Mouse (Mus musculus) c-Kit-positive CD71-negative TER-119-negative erythroid progenitor cells, embryonic 14.5 days (primary cell): ENCODE results near the gene Apol11a.
"Not testable (repeated sequence)": the region's sequence is repeated elsewhere in the genome, so short reads cannot be mapped to it uniquely, and the experiment has no call there.

Experiments used
- DNase-seq: peaks from one replicate; pipeline ENCODE4 v3.0.0-alpha.2; 2013; ENCODE audit warnings: low read depth

Apol11a gene

DNA sequence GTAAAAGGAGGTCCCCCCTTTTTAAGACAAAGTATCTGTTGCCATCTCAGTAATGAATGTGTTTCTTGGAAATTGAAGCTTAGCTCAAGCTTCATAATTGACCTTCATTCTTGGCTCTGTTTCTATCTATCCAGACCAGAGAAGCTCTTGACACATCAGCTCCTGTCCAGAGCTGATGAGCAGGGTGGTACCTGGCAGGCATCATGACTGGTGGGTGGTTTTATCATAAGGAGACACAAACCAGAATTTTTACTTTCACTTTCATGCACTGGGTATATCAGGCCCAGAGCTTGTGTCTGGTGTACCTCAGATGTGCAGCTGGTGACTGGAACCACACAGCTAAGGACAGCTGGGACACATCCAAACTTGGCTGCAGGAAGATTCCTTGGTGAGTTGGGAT is at the start of gene Apol11a:
Apol11a (plus strand) TSS at position 306 of the 400 bp plus-strand sequence.
- DNase-seq, result not testable (repeated sequence)

DNA sequence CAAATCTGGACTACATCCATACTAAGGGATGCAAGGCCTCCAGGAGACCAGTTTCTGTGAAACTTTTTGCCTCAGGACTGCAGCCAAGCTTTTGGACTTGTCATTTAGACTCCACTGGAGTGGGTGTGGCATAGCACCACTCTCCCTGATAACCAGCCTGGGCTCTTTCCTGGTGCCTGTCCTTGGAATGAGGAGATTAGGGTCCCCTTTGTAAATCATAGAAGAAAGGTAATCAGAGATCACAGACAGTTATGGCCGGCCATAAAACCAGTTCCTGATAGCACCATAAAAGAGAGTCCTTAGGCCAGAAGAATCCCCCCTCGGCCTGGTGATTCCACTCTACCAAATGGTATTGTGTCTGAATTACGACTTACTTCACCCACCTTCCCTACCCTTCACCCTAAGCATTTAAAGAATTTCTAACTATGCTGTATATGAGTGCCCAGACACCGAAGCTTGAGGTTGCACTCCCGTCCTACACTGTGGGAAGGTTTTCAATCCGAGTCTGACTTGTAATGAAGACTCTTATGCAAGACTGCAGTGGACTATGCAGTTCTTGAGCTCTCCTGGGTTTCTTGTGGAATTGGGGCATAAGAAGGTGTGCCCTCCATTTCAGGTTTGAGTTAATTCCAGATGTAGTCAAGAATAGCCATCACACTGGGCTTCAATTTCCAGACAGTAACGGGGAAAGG is 33.2 kb upstream of the Apol11a start:
- DNase-seq, result not testable (repeated sequence)

DNA sequence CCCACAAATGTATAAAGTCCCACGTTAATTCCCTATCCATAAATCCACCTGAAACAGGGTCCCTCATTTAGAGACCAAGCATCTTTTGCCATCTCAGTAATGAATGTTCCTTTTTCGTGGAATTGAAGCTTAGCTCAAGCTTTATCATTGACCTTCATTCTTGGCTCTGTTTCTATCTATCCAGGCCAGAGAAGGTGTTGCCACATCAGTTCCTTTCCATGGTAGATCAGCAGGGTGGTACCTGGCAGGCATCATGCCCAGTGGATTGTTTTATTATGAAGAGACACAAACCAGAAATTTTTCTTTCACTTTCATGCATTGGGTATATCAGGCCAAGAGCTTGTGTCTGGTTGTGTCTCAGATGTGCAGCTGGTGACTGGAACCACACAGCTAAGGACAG is 31.4 kb upstream of the Apol11a start, which contains the start of gene Apol10a:
Apol10a (plus strand) TSS at position 355 of the 400 bp plus-strand sequence.
- not testable (repeated sequence) for DNase-seq

DNA sequence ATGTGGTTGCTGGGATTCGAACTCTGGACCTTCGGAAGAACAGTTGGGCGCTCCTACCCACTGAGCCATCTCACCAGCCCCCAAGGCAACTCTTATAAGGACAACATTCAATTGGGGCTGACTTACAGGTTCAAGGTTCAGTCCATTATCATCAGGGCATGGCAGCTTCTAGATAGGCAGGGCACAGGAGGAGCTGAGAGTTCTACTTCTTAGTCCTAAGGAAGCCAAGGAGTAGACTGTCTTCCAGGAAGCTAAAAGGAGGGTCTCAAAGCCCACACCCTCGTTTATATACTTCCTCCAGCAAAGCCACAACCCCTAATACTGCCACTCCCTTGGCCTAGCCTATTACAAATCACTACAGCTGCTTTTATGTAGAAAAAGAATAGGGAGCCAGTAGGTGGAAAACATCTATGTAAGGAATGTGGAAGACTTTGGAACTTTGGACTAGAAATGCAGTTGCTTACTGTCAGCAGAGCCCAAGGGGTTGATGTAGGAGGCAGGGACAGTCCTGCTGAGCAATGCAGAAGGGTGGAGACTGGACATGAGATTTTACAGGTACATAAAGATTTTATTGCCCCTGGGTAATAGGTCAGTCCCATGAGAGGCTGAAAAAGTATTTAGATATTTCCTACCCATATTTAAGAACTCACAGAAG is 25.8 kb upstream of the Apol11a start:
- DNase-seq, result no peak

DNA sequence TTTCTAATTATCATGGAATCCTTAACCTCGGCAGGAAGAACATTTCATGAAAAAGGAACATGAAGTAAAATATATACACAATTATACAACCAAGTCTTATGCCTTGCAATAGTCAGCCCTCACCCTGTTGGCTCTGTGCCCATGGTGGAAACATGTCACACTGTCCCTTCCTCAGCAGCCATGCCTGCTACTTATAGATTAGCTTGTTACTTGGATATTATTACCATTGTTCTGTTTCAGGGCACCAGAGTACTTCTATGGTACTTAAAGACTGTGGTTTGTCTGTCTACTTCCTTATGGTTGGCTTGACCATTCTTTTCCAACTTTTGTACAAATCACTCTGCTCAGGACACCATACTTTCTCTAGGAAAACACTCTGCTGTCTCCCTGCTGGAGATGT is 14.9 kb upstream of the Apol11a start:
- DNase-seq, result not testable (repeated sequence)

DNA sequence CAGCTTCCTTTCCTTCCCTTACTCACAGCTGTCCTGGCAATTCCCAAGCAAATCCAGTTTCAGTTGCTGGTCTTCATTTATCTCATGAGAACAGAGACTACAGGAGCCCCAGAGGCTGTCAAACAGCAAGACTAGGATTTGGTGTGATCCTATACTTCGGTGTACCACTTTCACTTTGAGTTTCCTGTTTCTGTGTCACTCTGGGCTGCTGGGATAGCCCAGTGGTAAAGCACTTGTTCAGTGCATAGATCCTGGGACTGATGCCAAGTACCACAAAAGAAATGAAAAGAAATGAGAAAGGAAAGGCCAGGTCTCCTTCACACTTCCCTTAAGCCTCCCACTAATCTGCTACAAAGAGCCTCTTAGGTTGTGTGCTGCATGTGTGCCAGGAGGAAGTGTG is 13.4 kb upstream of the Apol11a start:
- DNase-seq, result not testable (repeated sequence)

DNA sequence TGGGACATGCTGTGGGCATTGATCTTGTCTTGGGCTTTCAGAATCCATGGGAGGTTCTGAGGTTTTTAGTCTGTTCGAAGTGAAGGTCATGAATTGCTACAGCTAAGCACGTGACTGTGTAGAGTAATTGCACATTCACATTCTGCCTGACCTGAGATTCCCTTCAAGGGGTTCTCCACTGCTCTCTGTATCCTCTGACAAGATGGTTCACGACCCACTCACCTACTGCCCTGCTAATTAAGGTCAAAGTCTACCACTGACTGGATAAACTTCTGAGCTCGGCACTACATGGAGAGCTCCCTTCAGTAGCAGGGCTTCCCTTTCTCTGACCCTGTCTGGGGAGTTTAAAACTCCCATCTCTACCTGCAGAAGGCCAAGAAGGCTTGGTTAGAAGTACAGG is 12.5 kb downstream of the Apol11a start:
- not testable (repeated sequence) for DNase-seq

DNA sequence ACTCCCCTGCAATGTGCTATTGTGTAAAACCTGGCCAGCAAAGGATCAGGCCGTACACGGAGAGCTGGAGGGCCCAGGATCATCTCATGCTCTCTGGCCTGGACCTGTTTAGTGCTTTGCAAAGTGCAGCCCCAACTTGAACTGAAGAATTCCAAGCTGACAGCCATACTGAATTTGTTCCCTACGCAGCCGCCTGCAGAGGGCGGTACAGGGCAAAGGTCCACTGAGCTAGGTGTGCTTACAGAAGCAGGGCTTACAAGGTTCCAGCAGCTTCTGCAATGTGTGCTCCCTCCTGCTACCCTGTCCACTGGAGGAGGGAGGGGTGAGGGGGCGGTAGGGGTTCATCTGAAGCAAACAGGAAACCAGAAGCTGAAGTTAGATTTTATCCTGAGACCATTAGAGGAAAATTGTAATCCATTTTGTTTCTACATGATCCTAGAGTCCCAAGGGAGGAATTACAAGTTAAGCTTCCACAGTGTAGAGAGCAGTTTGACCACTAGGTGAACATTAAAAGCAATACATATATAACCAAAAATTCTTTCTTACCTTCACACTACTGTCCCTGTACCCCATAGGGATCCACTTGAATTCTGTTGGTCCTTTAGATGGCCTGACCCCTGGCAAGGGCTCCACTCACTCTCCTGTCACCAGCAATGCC is 15.2 kb downstream of the Apol11a start:
- not testable (repeated sequence) for DNase-seq

DNA sequence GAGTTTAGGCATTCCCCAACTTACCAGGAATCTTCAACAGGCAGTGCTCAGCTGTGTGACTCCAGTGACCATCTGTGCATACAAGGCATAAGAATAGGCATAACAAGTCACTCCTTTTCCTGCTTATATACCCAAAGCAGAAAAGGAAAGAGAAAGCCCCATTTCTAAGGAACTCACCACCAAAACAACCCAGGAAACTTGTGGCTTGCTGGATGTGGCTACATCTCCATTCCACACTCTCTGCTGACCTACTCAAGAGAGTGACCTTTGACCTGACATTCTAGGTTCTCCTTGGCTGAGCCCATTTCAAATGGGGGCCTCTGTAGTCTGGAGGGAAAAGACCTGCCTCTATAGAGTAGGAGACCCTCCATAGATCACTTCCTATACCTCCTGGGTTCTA is 25.1 kb downstream of the Apol11a start, which contains the start of gene Apol7c:
Apol7c (minus strand) TSS at position 101 of the 400 bp plus-strand sequence.
- DNase-seq, result no peak

DNA sequence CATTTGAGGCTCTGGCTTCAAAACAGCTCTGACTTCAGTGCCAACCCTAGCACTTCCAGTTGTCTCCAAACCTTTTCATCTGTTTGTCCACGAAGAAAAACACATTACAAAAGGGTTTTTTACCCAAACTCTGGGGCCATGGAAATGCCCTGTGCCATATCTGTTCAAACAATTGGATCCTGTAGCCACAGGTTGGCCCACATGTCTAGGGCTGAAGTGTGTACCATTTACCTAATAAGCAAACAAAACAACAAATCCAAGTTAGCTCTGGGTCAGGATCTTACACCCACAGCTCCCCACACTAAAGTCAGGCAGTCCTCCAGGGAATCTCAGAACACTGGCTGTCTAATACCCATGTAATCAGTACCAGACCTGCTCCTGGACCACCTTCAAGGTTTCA is 31.1 kb downstream of the Apol11a start:
- not testable (repeated sequence) for DNase-seq

DNA sequence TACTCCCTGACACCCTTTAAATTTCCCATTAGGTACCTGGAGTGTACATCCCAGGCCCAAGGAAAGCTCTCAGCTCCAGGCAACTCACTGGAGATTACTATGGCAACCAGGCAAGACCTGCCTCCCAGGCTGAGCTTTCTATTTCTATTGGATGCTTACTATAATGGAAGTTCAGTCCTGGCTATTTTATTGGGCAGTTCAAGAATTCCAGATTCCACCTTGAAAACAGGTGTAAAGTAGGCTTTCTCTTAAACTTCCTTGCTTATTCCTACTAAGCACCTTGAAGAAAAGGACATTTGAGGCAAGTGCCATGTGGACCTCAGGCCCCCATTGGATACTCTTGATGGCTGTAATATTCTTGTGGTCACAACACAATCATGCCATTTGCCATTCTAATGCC is 53.7 kb downstream of the Apol11a start, which contains the start of gene 1700025B11Rik:
1700025B11Rik (minus strand) TSS at position 101 of the 400 bp plus-strand sequence.
- no peak for DNase-seq

DNA sequence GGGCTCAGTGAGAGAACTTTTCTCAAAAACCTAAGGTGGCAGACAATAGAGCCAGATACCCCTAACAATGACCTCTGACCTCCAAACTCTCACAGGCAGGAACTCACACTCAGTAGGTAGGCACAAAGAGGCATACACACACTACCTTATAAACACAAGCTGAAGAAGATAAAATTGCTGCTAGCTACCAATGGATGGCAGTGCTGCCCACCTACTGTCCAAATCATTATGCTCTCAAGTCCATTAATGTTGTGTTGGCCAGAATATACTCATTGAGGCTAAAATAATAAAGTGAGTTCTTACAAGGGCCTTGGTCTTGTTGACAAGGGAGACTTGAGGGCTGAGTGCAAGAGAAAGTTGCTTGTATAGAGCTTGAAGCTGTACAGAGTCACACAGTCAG is 55.1 kb downstream of the Apol11a start:
- DNase-seq, result no peak
